Mouse (Mus musculus) ES-E14 (cell line): ENCODE results near the gene Hrh1. TPM values are rescaled to one million over a fixed set of nuclear protein-coding genes. Genes with fewer than 3 reads are reported as not detected.

ENCODE experiments used
- DNase-seq: peaks from one replicate; pipeline ENCODE4 v3.0.0-alpha.2; 2013; ENCODE audit warnings: low read depth, low spot score
- H3K27ac ChIP-seq: 2 replicates; pipeline ENCODE4 v1.5.1; 2012; ENCODE audit warnings: low read depth, mild to moderate bottlenecking, low read length, moderate library complexity, mixed read lengths; ENCODE audit not compliant: poor library complexity, insufficient read depth, severe bottlenecking
- H3K36me3 ChIP-seq: 2 replicates; pipeline ENCODE4 v1.6.1; 2012; ENCODE audit warnings: mild to moderate bottlenecking, low read length, moderate library complexity, mixed read lengths; ENCODE audit not compliant: control insufficient read depth, poor library complexity, insufficient read depth, severe bottlenecking
- H3K4me1 ChIP-seq, 2 experiments: fragments of 150-350 bp in 1 of 2; sonication (generic) in 1 of 2; 2 replicates each; pipeline ENCODE4 v1.6.1; 2012; ENCODE audit warnings: low read length in 2 of 2, mild to moderate bottlenecking in 1 of 2, mixed read lengths in 1 of 2; ENCODE audit not compliant: control insufficient read depth in 2 of 2, insufficient read depth in 2 of 2, poor library complexity in 1 of 2
- H3K4me3 ChIP-seq, 2 experiments: fragments of 150-350 bp in 1 of 2; sonication (generic) in 1 of 2; 2 replicates each; pipeline ENCODE4 v1.5.1; 2012; ENCODE audit warnings: low read length in 2 of 2, low read depth in 1 of 2, mild to moderate bottlenecking in 1 of 2, mixed read lengths in 1 of 2; ENCODE audit not compliant: insufficient read depth in 1 of 2, poor library complexity in 1 of 2, severe bottlenecking in 1 of 2
- H3K9ac ChIP-seq: 2 replicates; pipeline ENCODE4 v1.6.1; 2012; ENCODE audit warnings: low read depth, mild to moderate bottlenecking, low read length, mixed read lengths; ENCODE audit not compliant: poor library complexity, insufficient read depth, severe bottlenecking
- H3K9me3 ChIP-seq: fragments of 150-350 bp; sonication (generic); 2 replicates; pipeline ENCODE4 v1.6.1; 2012; ENCODE audit warnings: low read depth, mild to moderate bottlenecking, low read length; ENCODE audit not compliant: control insufficient read depth, insufficient read depth
- CHD2 ChIP-seq: IDR thresholded peaks from 2 replicates; pipeline ENCODE4 v1.6.1; 2014; ENCODE audit warnings: mild to moderate bottlenecking, low read depth, low read length, inconsistent platforms
- HCFC1 ChIP-seq: IDR thresholded peaks from 2 replicates; pipeline ENCODE4 v1.6.1; 2012; ENCODE audit warnings: low read length, inconsistent platforms, borderline replicate concordance; ENCODE audit not compliant: insufficient read depth
- MAFK ChIP-seq: IDR thresholded peaks from 2 replicates; pipeline ENCODE4 v1.6.1; 2014; ENCODE audit warnings: mild to moderate bottlenecking, low read depth, low read length, inconsistent platforms; ENCODE audit not compliant: insufficient read depth
- ZC3H11A ChIP-seq: IDR thresholded peaks from 2 replicates; pipeline ENCODE4 v1.6.1; 2012; ENCODE audit warnings: low read depth, mild to moderate bottlenecking, inconsistent platforms, low read length, borderline replicate concordance
- ZNF384 ChIP-seq: IDR thresholded peaks from 2 replicates; pipeline ENCODE4 v1.6.1; 2012; ENCODE audit warnings: low read depth, low read length, inconsistent platforms
- in situ Hi-C, 2 experiments: fragments of 600-800 bp; cut with MboI; formaldehyde crosslinking; loops; one replicate each; pipeline ENCODE4 v1.15.1; 2025; ENCODE audit warnings: low sequenced_read_pairs in 2 of 2, inconsistent platforms in 1 of 2; ENCODE audit not compliant: unreplicated experiment in 2 of 2
- total RNA-seq: library from RNA; depleted of rRNA; stranded (reverse); fragments of 300-350 nt; gene quantifications from 2 replicates; pipeline ENCODE4 v1.2.3, GENCODE M21; 2012

Gene Hrh1
- total RNA-seq, 1 experiment: 0.94 TPM

- Histone ChIP-seq H3K36me3 (no peaks in the 10 kb centered on the region), H3K27ac (no peak overlapping the region), H3K9ac (no peak overlapping the region), H3K4me1 (no peaks in the 10 kb centered on the region), H3K9me3 (no peaks in the 10 kb centered on the region), H3K4me3 (no peak overlapping the region)
- no peak for DNase-seq
- TF ChIP-seq ZC3H11A (no peak), MAFK (no peak), ZNF384 (no peak), HCFC1 (no peak), CHD2 (no peak)
- in situ Hi-C loops: loop anchor here in 1 of 2 experiments (25.0 kb wide), 1 partner anchor 243 kb away; no protein-coding TSS in a partner anchor
Measured at GRCm38 (mm10) chr6:114444247-114444844, 46.6 kb downstream of the Hrh1 start.

GRCm38 (mm10) chr6:114444976-114445375 is 47.2 kb downstream of the Hrh1 start:
- Histone ChIP-seq H3K4me1 (no peaks in the 10 kb centered on the region), H3K36me3 (no peaks in the 10 kb centered on the region), H3K4me3 (no peak overlapping the region), H3K9ac (no peak overlapping the region), H3K9me3 (no peaks in the 10 kb centered on the region), H3K27ac (no peak overlapping the region)
- in situ Hi-C loops: loop anchor here in 1 of 2 experiments (25.0 kb wide), 1 partner anchor 242 kb away; no protein-coding TSS in a partner anchor
- no peak for TF ChIP-seq ZC3H11A
- no peak for DNase-seq

- no peak overlapping the region for H3K9ac ChIP-seq
- H3K4me1 ChIP-seq: no peaks in the 10 kb centered on the region
- TF ChIP-seq MAFK (no peak), HCFC1 (no peak), ZC3H11A (no peak), CHD2 (no peak), ZNF384 (no peak)
- in situ Hi-C loops: loop anchor here in 1 of 2 experiments (25.0 kb wide), 1 partner anchor 238 kb away; no protein-coding TSS in a partner anchor
- no peaks in the 10 kb centered on the region for H3K9me3 ChIP-seq
- no peak overlapping the region for H3K27ac ChIP-seq
- H3K4me3 ChIP-seq: no peak overlapping the region
- H3K36me3 ChIP-seq: no peaks in the 10 kb centered on the region
- no peak for DNase-seq
Measured at GRCm38 (mm10) chr6:114448888-114449287, 51.2 kb downstream of the Hrh1 start.

GRCm38 (mm10) chr6:114455267-114455666 is 57.5 kb downstream of the Hrh1 start:
- in situ Hi-C loops: no loop called here
- TF ChIP-seq MAFK (no peak), HCFC1 (no peak), ZC3H11A (no peak), CHD2 (no peak), ZNF384 (no peak)
- Histone ChIP-seq H3K4me1 (no peaks in the 10 kb centered on the region), H3K9me3 (no peaks in the 10 kb centered on the region), H3K27ac (no peak overlapping the region), H3K4me3 (no peak overlapping the region), H3K9ac (no peak overlapping the region), H3K36me3 (no peaks in the 10 kb centered on the region)
- peak; percentile 15 for DNase-seq

GRCm38 (mm10) chr6:114456255-114457042 is 58.7 kb downstream of the Hrh1 start:
- in situ Hi-C loops: no loop called here
- no peaks in the 10 kb centered on the region for H3K36me3 ChIP-seq
- DNase-seq: no peak
- H3K9ac ChIP-seq: no peak overlapping the region
- no peak overlapping the region for H3K4me3 ChIP-seq
- H3K4me1 ChIP-seq: no peaks in the 10 kb centered on the region
- no peaks in the 10 kb centered on the region for H3K9me3 ChIP-seq
- TF ChIP-seq HCFC1: no peak
- TF ChIP-seq CHD2: no peak
- no peak for TF ChIP-seq ZNF384
- TF ChIP-seq MAFK: no peak
- no peak for TF ChIP-seq ZC3H11A
- no peak overlapping the region for H3K27ac ChIP-seq
